Mouse (Mus musculus): ENCODE results near the gene Scrn1.

- TF ChIP-seq CTCF (IDR thresholded peaks at IDR 0.05) (no peak), POLR2A (IDR thresholded peaks at IDR 0.05; ENCODE audit: insufficient read depth, low read depth, low read length) (no peak)
Observed at GRCm38 (mm10) chr6:54590691-54591090, 24.4 kb upstream of the Scrn1 start.
